Comparison of ENCODE assay signal across 9 mouse cellular contexts in genomic region chr7:81343831-81344230, GRCm38 (mm10). TPM values are rescaled to one million over a fixed set of nuclear protein-coding genes. Genes with fewer than 3 reads are reported as not detected.
DNase-seq lines count a peak whose midpoint lies in the region; ATAC-seq and TF ChIP-seq lines count a peak whose summit lies in the region.
"Had no signal": no experiment of that assay in that cellular context is flagged by ENCODE, and none has a peak within 500 bp of the region (broad histone marks: within the 10 kb centered on the region; RNA-seq: fewer than 3 reads in every experiment).

No protein-coding gene starts in this region.

- TF ChIP-seq CTCF in ES-Bruce4 (IDR thresholded peaks at IDR 0.05; ENCODE audit: low read depth, low read length): no peak
- TF ChIP-seq CTCF in forebrain, postnatal 0 days (IDR thresholded peaks at IDR 0.05; ENCODE audit: low read depth): no peak

- peak overlapping the region; percentile 97 for H3K4me3 ChIP-seq in heart, embryonic 10.5 days
- peak overlapping the region; percentile 99 for H3K4me3 ChIP-seq in ES-Bruce4 (ENCODE audit: low read depth, low read length)
- H3K4me3 ChIP-seq in forebrain, postnatal 0 days (ENCODE audit: low read depth, low read length): peak overlapping the region; percentile 84
- peak overlapping the region; percentile 74 for H3K4me3 ChIP-seq in liver, embryonic 15.5 days (replicated peaks)

- ATAC-seq in forebrain, postnatal 0 days: no peak
- ATAC-seq in liver, embryonic 15.5 days (ENCODE audit: insufficient read depth): no peak
- ATAC-seq: Patski had no signal

- H3K9ac ChIP-seq in ES-Bruce4 (ENCODE audit: low read depth, poor library complexity, severe bottlenecking): peak overlapping the region; percentile 86
- H3K9ac ChIP-seq in forebrain, postnatal 0 days: peak overlapping the region; percentile 93
- H3K9ac ChIP-seq in liver, embryonic 15.5 days: peak overlapping the region; percentile 81

- H3K9me3 ChIP-seq in heart, embryonic 10.5 days: no peaks in the 10 kb centered on the region
- no peaks in the 10 kb centered on the region for H3K9me3 ChIP-seq in ES-Bruce4 (replicated peaks; ENCODE audit: control insufficient read depth, insufficient read depth, low read length, poor library complexity, severe bottlenecking)
- no peaks in the 10 kb centered on the region for H3K9me3 ChIP-seq in forebrain, postnatal 0 days (ENCODE audit: low read length)
- no peaks in the 10 kb centered on the region for H3K9me3 ChIP-seq in liver, embryonic 15.5 days (replicated peaks)

- peak overlapping the region; percentile 98 for H3K27ac ChIP-seq in heart, embryonic 10.5 days
- peak overlapping the region; percentile 66 for H3K27ac ChIP-seq in ES-Bruce4 (ENCODE audit: insufficient read depth, low read length)
- H3K27ac ChIP-seq in forebrain, postnatal 0 days (ENCODE audit: low read depth, low read length): no peak overlapping the region
- peak overlapping the region; percentile 72 for H3K27ac ChIP-seq in liver, embryonic 15.5 days (replicated peaks)

- H3K27me3 ChIP-seq in heart, embryonic 10.5 days (ENCODE audit: insufficient read depth, poor library complexity, severe bottlenecking): no peaks in the 10 kb centered on the region
- no peaks in the 10 kb centered on the region for H3K27me3 ChIP-seq in ES-Bruce4 (ENCODE audit: control insufficient read depth, insufficient read depth, low read length, poor library complexity, severe bottlenecking)
- no peaks in the 10 kb centered on the region for H3K27me3 ChIP-seq in forebrain, postnatal 0 days (ENCODE audit: insufficient read depth, low read length)
- no peaks in the 10 kb centered on the region; the same call in 1 of the 2 replicates for H3K27me3 ChIP-seq in liver, embryonic 15.5 days
- H3K27me3 ChIP-seq: Patski had no signal

- peaks cover 50% of the 10 kb centered on the region for H3K36me3 ChIP-seq in heart, embryonic 10.5 days
- H3K36me3 ChIP-seq in ES-Bruce4 (ENCODE audit: control insufficient read depth, insufficient read depth, low read length, poor library complexity, severe bottlenecking): peaks cover 43% of the 10 kb centered on the region
- peaks cover 25% of the 10 kb centered on the region for H3K36me3 ChIP-seq in forebrain, postnatal 0 days (ENCODE audit: insufficient read depth)
- peaks cover 53% of the 10 kb centered on the region for H3K36me3 ChIP-seq in liver, embryonic 15.5 days (replicated peaks)

- no peak for DNase-seq in heart, embryonic 10.5 days (ENCODE audit: low spot score)
- no peak for DNase-seq in heart, adult 8-10 months (ENCODE audit: low spot score)
- no peak for DNase-seq in forebrain, postnatal 0 days
- DNase-seq in embryo, embryonic 11 days: no peak
- no peak for DNase-seq in thymus, postnatal 14 days
- DNase-seq in right cerebral cortex, postnatal 36 days (ENCODE audit: low spot score in 2 of 2): no peak

- peaks cover 18% of the 10 kb centered on the region for H3K4me1 ChIP-seq in heart, embryonic 10.5 days
- no peaks in the 10 kb centered on the region for H3K4me1 ChIP-seq in ES-Bruce4 (ENCODE audit: control insufficient read depth, insufficient read depth, low read length)
- H3K4me1 ChIP-seq in forebrain, postnatal 0 days (ENCODE audit: insufficient read depth): no peaks in the 10 kb centered on the region
- H3K4me1 ChIP-seq in liver, embryonic 15.5 days (replicated peaks): peaks cover 21% of the 10 kb centered on the region

- TF ChIP-seq EP300 in ES-Bruce4 (IDR thresholded peaks at IDR 0.05; ENCODE audit: insufficient read depth, low read depth, low read length): no peak

- TF ChIP-seq POLR2A in ES-Bruce4 (IDR thresholded peaks at IDR 0.05; ENCODE audit: insufficient read depth, low read length): no peak

- peak overlapping the region; percentile 79 for H3K4me2 ChIP-seq in forebrain, postnatal 0 days (ENCODE audit: low read depth)
- peak overlapping the region; percentile 76 for H3K4me2 ChIP-seq in liver, embryonic 15.5 days

- WGBS in heart, embryonic 10.5 days: 11% methylated on average over 10 of the region's 10 CpGs
- 13% methylated on average over 10 of the region's 10 CpGs for WGBS in forebrain, postnatal 0 days
- WGBS in liver, embryonic 15.5 days (ENCODE audit: insufficient replicate concordance): 4% methylated on average over 10 of the region's 10 CpGs

RNA-seq across cellular contexts. Expression of gene Rps17, which starts 1.2 kb away (rescaled TPM):
- polyA plus RNA-seq in heart, embryonic 10.5 days (2016; fragmentation: Nextera tagmentation; extraction: Ambion mirVana): 906 and 1,028 TPM in 2 replicates
- 1,000 to 10,000 TPM in 2 of 4 experiments, 100 to 1,000 TPM in 2; 953 to 1,046 (median 1,014) TPM for total RNA-seq in heart, adult 8-10 months (2022)
- polyA plus RNA-seq in ES-Bruce4 (2011; ENCODE audit: insufficient read depth, insufficient read length, low read depth, missing spikeins): 2,551 and 2,648 TPM in 2 replicates
- 883 and 1,228 TPM in 2 replicates for total RNA-seq in forebrain, postnatal 0 days (2014; rRNA removed)
- 706 and 832 TPM in 2 replicates for polyA plus RNA-seq in forebrain, postnatal 0 days (2015; fragmentation: Nextera tagmentation; extraction: Ambion mirVana)
- polyA plus RNA-seq in liver, embryonic 15.5 days (2015; fragmentation: Nextera tagmentation; extraction: Ambion mirVana): 552 and 627 TPM in 2 replicates
